Mouse (Mus musculus) heart, postnatal 36 days (tissue): Measurements from ENCODE around the gene Cacng4. TPM values are rescaled to one million over a fixed set of nuclear protein-coding genes. Genes with fewer than 3 reads are reported as not detected.

Source experiments
- total RNA-seq, 2 experiments: library from RNA; stranded (reverse); gene quantifications; 2 replicates each; pipeline ENCODE4 v1.2.3; 2021

Cacng4 gene
- total RNA-seq, 2 experiments from 2014 or later, result 0.08 TPM; not detected in 1

Other genes with a start within 250 kb of the Cacng4 start
- 10 to 100 TPM; 24.4 to 27.7 TPM for gene Helz, start 246.6 kb downstream of the Cacng4 start, total RNA-seq
- gene Cacng1, start 78.0 kb downstream of the Cacng4 start, total RNA-seq, result not detected
- under 1 TPM in 1 of 2 experiments, not detected in 1; 0.05 TPM for gene Cacng5, start 120.5 kb upstream of the Cacng4 start, total RNA-seq